Mouse (Mus musculus) embryonic fibroblast, embryonic 13.5 days (primary cell): ENCODE measurements around the gene Slamf1.

Experiments
- CTCF ChIP-seq: IDR thresholded peaks from 2 replicates; pipeline ENCODE4 v1.5.1; 2011; ENCODE audit warnings: mild to moderate bottlenecking, control low read depth, low read length, moderate library complexity, borderline replicate concordance; ENCODE audit not compliant: insufficient read depth
- POLR2A ChIP-seq: IDR thresholded peaks from 2 replicates; pipeline ENCODE4 v1.6.1; 2011; ENCODE audit warnings: low read depth, mild to moderate bottlenecking, control low read depth, low read length, moderate library complexity

- TF ChIP-seq CTCF (no peak), POLR2A (no peak)
Observed at GRCm38 (mm10) chr1:171773232-171773989, 6.5 kb downstream of the Slamf1 start.
